Mouse (Mus musculus) c-Kit-negative CD71-positive TER-119-positive erythroid progenitor cells, embryonic 14.5 days (primary cell): ENCODE data around the gene Tulp2.
A peak's percentile ranks its signal among the peaks of the same experiment; 100 is the strongest.
"Not testable (repeated sequence)": the region's sequence is repeated elsewhere in the genome, so short reads cannot be mapped to it uniquely, and the experiment has no call there.

Experiments used
- DNase-seq: peaks from one replicate; pipeline ENCODE4 v3.0.0-alpha.2; 2013; ENCODE audit warnings: low read depth, low spot score

Tulp2 gene

DNA sequence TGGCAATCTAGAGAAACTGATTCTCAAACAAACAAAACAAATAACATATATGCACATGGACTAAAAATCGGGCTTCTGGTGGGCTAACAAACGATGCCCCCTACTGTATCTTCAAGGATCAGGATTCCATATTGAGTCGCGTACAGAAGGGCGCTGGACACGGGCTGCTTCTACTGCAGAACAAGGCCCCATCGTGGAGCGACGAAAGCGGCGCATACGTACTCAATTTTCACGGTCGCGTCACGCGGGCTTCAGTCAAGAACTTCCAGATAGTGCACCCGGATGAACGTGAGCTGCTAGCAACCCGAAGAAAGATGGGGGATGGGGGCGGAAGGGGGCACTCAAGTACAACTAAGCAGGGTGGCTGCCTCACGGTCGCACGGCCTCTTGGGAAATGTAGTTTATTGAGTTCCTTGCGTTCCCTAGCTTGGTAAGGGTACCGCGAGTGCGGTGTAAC, 40.1 kb downstream of the Tulp2 start:
- peak; percentile 62 for DNase-seq

DNA sequence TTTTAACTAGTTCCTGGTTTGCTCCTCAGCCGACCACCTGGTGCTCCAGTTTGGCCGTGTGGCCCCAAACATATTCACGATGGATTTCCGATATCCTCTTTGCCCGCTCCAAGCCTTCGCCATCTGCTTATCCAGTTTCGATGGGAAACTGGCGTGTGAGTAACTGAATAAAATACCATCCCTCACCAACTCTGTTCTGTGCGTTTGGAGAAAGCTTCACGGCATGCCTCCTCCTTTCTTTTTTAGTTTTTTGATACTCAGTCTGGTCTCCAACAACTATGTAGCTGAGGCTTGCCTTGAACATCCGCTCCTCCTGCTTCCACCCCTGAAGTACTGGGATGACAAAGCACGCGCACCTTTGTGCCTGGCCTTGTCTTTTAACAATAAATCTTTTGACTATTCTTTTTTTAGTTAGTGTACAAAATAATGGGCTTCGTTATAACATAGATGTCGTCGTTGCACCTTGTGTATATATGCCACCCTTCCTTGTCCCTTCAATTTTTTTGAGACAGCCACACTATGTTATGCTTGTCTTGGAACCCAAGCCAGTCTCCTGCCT, 40.6 kb downstream of the Tulp2 start:
- DNase-seq, result no peak

DNA sequence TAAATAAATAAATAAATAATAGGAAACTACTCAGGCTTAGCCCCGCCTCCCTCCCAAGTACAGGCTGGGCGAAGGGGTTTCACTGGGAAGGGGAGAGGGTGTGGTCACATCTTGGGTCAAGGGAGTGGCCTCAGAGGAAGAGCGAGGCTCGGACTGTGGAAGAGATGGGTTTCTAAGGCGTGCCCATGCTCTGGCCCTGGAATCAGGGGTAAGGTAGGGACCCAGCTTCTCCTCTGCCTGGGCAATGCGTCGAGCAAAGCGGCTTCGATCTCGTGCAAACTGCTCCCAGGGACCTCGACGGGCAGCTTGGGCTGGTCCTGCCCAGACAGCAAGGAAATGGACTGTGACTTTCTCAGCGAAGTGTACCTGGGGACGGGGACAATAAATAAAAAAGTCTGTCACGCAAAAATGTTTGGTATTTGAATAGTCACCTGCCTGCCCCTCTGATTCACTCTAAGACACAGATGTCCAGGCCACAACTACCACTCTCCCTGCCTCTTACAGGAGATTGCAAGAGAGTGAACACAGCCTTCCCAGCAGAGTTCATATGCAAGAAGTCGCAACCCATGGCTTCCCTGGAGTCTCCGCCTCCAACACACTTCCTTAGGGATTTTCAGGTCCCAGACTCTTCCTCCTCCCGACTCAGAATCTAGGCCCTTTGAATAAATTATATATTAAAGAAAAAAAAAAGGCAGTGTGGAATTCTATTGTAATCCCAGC, 41.4 kb downstream of the Tulp2 start:
- DNase-seq, result peak; percentile 57

DNA sequence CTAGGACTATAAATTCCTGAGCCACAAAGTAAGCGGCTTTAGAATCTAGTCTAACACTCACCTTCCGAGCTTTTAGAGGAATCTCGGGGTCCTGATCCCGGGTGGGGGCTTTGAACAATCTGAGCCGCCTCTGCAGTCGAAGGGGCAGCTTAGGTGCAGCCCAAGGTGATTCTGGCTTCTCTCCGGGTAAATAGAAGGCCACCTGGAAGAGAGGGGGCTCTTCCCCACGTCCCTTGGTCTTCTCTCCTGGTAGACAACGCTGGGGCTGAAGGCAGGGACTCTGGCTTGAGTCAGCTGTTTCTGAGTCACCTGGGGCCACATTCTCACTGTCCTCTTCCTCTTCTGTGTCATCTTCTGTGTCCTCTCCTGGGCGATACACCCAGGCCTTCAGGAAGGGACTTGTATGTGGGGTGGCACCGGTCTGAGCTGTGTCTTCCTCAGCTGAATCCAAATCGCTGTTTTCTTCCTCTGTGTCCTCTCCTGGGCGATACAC, 42.0 kb downstream of the Tulp2 start:
- DNase-seq, result no peak

DNA sequence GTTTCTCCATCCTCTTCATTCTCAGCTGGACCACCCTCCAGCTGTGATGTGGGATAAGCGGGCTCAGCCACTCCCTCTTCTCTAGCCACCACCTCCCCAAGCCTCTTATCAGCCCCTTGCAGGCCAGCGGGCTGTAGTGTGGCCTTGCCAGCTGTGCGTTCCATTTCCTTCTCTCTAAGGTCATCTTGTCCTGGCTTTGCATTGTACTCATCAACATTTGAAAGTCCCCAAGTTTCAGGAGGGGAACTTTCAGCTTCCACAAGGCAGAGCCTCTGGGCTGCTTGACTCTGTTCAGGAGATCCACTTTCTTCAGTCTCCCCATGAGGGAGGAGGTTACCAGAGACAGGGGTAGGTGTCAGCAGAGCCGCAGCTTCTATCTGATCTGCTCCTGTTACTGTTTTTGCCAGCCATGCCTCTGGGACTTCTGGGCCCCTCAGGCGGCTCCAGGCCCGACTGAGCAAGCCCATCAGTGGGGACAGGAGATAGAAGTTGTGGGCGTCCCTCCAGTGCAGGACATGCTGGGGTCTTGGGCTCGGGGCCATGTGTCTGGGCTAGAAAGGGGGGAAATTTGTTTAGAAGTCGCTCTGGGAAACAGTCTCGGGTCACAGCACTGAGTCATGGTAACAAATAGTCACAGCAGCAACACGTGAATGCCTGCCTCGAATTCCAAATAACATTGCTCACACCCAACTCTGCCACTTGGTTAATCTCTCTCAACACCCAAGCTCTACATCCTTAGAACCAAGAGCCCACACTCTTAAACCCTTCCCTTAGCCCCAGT, 43.4 kb downstream of the Tulp2 start:
- peak; percentile 91 for DNase-seq

DNA sequence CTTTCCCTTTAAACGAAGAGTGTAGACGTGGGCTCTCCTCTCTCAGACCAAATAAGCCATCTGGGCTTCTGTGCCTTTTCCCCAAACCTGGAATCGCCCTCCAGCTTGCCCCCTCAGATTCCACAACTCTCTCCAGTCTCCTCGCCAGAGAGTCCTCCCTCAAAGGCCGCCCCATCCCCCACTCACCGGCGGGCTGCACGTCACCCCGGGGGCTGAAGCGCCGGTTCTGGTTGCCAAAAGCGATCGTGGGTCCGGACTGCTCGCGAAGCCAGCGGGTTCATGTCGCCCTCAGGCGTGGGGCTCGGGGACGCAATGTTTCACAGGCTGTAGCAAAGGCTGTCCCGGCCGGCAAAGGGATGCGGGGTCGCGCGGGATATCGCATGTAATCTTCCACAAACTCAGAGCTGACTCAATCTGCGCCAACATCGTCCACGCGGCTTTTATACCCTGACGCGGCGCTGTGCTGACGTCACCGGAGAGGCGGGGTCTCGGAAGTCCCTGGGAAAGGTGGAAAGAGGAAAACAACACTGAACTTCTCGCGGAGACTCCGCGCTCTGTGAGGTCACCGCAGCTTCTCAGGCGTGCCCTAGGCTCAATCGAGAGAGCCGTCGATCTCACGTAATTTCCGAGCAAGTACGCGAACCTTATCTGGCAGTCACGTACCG, 44.3 kb downstream of the Tulp2 start, which contains the start of the genes Ppp1r15a and Plekha4:
Gene Ppp1r15a, minus strand, starts transcription at position 460 of the 665 bp plus-strand sequence.
Gene Plekha4, plus strand, starts transcription at position 522 of the 665 bp plus-strand sequence.
- DNase-seq, result peak; percentile 91

DNA sequence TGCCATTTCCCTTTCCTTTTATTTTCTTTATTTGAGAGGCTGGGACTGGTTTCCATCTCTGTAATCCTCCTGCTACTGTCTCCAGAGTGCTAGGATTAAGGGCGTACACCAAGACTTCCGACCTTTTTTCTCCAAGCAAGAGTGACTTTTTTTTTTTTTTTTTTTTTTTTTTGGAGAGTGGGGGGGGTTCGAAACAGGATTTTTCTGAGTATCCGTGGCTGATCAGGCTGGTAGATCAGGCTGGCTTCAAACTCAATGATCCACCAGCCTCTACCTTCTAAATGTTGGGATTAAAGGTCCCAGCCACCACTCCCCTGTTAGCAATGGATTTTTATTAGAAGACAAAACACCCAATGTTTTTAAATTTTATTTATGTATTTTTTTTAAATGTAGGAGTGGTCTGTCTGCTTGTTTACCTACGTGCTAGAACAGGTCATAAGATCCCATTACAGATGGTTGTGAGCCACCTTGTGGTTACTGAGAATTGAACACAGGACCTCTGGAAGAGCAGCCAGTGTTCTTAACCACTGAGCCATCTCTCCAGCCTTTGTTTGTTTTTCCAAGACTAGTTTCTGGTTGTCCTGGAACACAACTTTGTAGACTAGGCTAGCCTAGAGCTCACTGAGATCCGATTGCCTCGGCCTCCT, 44.9 kb downstream of the Tulp2 start:
- DNase-seq, result no peak

DNA sequence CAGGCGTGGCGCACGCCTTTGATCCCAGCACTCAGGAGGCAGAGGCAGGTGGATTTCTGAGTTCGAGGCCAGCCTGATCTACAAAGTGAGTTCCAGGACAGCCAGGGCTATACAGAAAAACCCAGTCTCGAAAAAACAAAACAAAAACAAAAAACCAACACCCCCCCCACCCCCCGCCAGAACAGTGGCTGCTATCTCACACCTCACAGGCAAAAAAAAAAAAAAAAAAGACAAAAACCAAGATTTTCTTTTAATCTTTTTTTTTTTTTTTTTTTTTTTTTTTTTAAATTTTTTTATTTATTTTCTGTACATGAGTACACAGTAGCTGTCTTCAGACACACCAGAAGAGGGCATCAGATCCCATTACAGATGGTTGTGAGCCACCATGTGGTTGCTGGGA, 45.5 kb downstream of the Tulp2 start:
- not testable (repeated sequence) for DNase-seq

DNA sequence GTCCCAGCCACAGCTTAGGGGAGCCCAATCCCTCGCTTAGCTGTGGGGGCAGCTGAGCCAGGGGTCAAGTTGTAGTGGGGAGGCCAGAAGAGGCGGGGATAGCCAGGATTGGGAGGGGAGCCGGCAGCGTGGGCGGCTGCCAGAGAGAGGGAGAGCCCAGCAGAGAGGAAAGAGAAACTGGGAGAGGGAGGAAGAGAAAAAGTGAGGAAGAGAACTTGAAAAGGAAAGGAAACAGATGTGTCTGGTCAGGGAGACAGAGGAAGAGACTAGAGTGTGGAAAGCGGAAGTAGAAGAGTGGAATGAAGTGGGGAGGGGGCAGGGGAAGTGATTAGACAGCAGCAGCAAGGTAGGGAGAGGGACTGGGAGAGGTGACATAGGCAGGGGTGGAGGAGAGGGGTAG, 47.8 kb downstream of the Tulp2 start:
- no peak for DNase-seq

DNA sequence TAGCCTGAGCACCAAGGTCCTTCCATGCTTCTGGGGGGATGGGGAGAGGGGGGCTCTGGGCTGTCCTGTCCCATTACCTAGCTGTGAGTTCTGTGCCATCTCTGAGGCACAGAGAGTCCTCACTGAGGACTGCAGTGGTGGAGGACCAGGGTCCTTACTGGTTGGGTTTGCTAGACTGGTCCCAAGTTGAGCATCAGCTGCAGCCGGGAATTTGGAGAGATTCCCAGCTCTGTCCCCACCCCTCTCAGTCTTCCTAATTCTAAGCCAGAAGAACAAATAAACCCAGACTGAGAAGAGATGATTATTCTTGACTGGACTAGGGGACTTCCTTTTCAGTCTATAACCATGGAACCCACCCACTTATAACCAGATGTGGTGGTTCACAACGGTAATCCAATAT, 49.0 kb downstream of the Tulp2 start:
- DNase-seq, result no peak

DNA sequence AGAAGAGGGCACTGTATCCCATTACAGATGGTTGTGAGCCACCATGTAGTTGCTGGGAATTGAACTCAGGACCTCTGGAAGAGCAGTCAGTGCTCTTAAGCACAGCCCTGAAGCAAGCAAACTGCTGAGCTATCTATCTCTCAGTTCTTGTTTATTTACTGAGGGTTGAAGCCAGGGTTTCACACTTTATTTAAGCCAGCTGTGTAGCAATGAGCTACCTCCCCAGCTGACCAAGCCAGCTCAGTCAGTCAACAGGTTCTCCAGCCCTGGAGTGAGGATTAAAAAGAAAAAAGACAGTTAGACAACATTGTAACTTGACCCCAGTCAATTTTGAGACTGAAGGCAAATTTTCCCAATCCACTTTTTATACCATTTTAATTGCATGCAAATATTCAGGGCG, 54.0 kb downstream of the Tulp2 start:
- DNase-seq, result no peak

DNA sequence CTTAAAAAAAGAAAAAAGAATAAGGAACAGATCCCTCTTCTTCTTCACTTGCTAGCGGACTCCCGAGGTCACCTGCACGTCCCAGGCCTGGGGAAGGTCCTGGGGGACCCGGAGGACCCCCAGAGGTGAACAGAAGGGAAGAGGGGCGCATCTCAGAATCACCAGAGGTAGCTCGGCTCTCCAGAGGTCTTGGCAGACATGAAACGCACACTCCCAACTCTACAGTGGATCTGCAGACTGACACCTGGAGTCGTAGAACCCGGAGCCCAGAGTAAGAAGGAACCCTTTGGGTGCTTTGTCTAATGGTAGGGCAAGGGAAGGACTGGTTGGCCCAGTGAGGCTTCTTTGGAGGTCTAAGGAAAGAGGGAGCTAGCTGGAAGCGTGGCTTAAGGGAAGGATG, 55.9 kb downstream of the Tulp2 start:
- DNase-seq, result no peak

DNA sequence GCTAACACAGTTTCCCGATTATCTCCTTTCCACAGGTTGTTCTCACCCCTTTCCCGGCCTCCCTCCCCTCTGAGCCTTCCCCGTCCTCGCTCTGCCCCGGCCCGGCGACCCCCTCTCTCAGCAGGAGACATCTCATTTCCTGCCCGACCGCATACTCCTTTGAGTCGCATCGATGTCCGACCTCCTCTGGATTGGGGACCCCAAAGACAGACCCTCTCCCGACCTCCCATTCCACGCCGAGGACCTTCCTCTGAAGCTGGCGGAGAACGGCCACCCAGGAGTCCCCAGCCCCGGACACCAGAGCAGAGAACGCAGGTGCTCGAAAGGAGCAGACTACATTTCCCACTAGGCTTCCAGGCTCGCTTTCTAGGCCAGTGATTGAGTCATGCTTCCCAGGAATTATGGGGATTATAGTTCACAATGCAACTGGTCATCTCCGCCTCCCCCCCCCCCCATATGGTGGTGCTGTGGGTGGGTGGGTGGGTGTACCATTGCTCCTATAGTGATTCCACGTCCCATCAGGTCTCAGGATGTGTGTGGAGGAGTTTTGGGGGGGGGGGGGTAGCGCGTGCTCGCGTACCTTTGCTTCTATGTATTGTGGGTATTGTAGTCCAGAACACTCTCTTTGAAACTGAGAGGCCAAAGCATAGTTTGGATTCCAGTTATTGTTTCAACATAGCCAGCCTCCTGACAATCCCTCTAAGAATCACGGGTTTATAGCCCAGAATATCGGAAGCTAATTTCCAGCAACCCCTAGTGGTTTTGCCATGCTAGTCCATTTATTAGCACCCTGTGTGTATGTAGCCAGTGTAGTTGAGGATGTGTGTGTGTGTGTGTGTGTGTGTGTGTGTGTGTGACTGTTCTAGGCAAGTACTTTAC, 56.7 kb downstream of the Tulp2 start:
- no peak for DNase-seq

DNA sequence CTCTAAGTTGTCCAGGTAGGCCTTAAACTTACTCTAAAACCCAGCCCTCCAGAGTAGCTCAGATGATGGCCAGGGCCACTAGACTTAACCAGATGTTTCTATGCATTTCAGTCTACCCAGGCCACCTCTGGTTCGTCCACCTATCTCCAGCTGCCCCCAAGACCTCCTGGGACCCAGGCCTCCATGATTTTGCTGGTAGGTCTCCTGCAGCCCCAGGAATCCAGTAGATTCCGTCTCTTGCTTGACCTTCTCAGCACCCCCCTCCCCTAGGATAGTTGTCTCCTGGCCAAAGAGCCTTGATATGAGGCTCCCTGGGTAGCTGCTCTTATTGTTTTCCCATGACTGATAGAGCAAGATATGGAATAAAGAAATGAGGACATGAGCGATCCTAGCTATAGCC, 57.4 kb downstream of the Tulp2 start:
- no peak for DNase-seq

DNA sequence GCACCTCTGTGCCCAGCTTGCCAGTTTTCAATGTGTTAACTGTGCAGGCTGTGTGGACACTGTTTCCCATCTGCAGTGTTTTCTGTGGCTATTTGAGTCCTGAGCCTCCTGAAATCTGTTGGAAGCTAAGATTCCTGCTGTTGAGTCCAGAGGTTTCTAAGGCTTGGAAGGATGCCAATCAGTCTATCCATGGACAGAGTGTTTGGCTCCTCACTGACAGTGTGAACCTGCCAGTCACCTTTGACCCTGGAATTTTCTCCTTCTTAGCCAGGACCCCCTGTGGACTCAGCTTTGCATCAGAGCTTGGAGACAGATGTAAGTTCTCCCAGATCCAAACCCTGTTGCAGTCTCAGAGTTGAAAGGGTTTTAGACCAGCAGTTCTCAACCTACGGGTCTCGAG, 58.5 kb downstream of the Tulp2 start:
- DNase-seq, result no peak

DNA sequence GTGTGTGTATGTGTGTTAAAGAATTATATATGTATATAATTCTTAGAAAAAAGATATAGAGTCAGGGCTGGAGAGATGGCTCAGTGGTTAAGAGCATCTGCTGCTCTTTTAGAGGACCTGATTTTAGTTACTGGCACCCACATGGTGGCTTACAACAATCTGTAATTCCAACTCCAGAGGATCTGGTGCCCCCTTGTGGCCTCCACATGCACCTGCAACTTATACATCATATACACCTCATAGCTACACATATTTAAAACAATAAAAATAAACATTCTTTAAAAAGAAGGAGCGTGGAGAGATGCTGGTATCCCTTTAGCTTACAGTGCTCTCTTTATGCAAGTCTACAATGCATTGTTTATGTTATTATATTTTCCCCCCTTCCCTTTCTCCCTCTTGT, 62.8 kb downstream of the Tulp2 start:
- no peak for DNase-seq

DNA sequence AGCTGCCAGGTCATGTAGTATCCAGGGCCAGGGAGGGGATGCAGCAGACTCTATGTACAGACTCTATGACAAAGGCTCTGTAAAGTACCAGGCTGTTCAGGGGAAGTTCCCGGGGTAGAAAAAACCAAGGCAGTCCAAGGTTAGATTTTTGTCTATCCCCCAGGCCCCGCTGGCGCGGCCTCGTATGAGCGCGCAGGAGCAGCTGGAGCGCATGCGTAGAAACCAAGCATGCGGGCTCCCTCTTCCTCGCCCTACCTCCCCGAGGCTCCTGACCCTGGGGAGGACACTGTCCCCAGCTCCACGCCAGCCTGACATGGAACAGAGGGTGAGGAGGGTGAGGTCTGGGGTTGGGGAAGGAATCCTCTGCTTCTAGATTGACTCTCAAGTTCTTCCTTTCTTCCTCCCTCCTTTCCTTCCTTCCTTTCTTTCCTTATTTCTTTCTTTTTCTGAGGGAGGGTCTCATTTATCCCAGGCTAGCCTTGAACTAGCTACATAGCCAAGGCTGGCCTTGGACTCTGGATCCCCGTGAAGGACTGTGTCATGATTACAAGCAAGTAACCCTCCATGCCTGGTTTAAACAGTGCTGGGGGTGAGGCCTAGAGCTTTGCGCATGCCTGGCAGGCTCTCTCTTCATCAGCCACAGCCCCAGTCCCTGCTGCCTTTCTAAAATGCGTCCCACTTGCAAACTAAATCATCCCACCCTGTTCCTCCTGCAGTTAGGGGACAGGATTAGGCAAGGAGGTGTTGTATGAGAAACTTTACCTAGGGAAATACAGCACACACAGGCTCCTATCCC, 68.2 kb downstream of the Tulp2 start:
- no peak for DNase-seq

DNA sequence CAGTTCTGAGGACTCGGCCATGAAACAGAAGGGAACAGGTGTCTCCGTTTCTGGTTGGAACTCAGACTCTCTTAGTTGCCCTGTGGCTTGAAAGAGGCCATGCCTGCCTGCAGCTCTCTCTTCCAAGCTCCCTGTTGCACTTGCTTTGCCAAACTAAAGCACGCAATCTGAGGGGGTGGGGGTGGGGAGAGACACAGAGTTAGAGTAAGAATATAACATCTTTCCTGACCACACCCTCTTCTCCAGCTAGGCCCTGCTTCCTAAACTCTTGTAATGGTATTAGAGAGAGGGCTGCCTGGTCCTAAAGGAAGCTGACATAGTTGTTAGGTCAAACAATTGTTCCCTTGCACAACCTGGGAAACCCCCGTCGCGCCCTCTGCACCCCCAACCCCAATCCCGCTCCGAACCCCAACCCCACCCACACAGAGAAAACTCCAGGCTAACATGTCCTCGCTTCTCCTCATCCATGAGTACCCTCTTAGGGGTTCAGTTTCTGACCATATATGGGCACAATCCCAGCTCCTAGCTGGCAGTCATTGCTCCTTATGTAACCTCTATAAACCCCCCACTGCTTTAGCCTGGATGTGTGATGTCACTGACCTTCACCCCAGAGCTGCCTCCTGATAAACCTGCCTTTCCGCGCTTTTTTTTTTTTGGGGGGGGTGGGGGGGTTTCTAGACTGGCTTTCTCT, 69.3 kb downstream of the Tulp2 start:
- no peak for DNase-seq

DNA sequence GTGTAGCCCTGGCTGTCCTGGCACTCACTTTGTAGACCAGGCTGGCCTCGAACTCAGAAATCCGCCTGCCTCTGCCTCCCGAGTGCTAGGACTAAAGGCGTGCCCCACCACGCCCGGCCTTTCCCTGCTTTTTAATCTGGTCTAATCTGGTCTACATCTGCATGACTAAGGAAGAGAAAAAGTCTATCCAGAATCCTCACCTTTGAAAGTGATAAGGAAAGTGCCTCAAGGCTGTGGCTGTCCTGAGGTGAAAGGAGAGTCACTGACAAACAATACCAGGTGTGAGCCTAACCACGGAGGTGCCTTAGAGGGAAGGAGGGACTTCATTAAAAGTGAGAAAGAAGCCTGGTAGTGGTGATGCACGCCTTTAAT, 69.8 kb downstream of the Tulp2 start:
- no peak for DNase-seq
